Mouse (Mus musculus): ENCODE measurements around the gene Tmem248.

DNA sequence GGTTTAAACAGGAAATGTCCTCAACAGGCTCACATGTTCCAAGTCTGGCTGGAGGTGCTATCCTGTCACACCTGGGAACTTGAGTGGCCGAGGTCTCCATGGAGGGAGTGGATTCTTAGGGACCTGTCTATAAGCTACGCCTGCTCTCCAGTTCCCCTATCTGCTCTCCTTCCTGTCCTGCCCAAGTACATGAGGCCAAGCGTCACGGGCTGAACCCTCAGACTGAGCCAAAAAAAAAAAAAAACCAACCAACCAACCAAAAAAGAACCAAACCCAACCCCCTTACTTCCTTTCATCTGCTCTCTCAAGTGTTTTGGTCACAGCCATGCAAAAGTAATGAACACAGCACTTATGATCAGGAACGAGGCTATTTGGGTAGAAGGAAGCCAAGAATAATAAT is 30.9 kb downstream of the Tmem248 start:
- TF ChIP-seq FOSL1 (IDR thresholded peaks at IDR 0.05; ENCODE audit: insufficient read depth, low read length, poor library complexity, severe bottlenecking), result no peak
- TF ChIP-seq CTCF (IDR thresholded peaks at IDR 0.05; ENCODE audit: control insufficient read depth, insufficient read depth, insufficient read length), result no peak
- no peak for TF ChIP-seq MAX (IDR thresholded peaks at IDR 0.05)
